Comparison of ENCODE assay signal across 8 mouse cellular contexts in genomic region chr19:15946663-15947062, GRCm38 (mm10). TPM values are rescaled to one million over a fixed set of nuclear protein-coding genes. Genes with fewer than 3 reads are reported as not detected.
DNase-seq lines count a peak whose midpoint lies in the region; ATAC-seq lines count a peak whose summit lies in the region.
"Had no signal": no experiment of that assay in that cellular context is flagged by ENCODE, and none has a peak within 500 bp of the region (broad histone marks: within the 10 kb centered on the region; RNA-seq: fewer than 3 reads in every experiment).

No protein-coding gene starts in this region.

- H3K27ac ChIP-seq in kidney, embryonic 14.5 days (ENCODE audit: low read depth, low read length) = peak overlapping the region; percentile 51; the same call in 1 of the 2 replicates
- H3K27ac ChIP-seq in stomach, embryonic 16.5 days (ENCODE audit: low read length) = peak overlapping the region; percentile 67

- no peak overlapping the region for H3K4me2 ChIP-seq in kidney, embryonic 14.5 days (replicated peaks; ENCODE audit: low read depth, low read length)
- no peak overlapping the region for H3K4me2 ChIP-seq in stomach, embryonic 16.5 days (ENCODE audit: low read depth, low read length)

- H3K27me3 ChIP-seq in kidney, embryonic 14.5 days (ENCODE audit: control insufficient read depth, insufficient read depth, low read length) = no peaks in the 10 kb centered on the region
- H3K27me3 ChIP-seq in stomach, embryonic 16.5 days (ENCODE audit: control insufficient read depth, insufficient read depth, low read length) = no peaks in the 10 kb centered on the region

- ATAC-seq in kidney, embryonic 14.5 days (ENCODE audit: low FRiP score, low TSS enrichment) = peak; percentile 83
- peak; percentile 88 for ATAC-seq in stomach, embryonic 16.5 days (ENCODE audit: insufficient read depth, low FRiP score)

- 61% methylated on average over 10 of the region's 10 CpGs for WGBS in kidney, embryonic 14.5 days
- 57% methylated on average over 10 of the region's 10 CpGs for WGBS in stomach, embryonic 16.5 days

- no peaks in the 10 kb centered on the region for H3K9me3 ChIP-seq in kidney, embryonic 14.5 days (ENCODE audit: control insufficient read depth, low read length)
- no peaks in the 10 kb centered on the region; the same call in 1 of the 2 replicates for H3K9me3 ChIP-seq in stomach, embryonic 16.5 days (replicated peaks; ENCODE audit: control insufficient read depth, low read length)

- no peak overlapping the region for H3K9ac ChIP-seq in kidney, embryonic 14.5 days (ENCODE audit: low read depth, low read length)
- H3K9ac ChIP-seq in stomach, embryonic 16.5 days (ENCODE audit: low read length) = no peak overlapping the region

- no peaks in the 10 kb centered on the region for H3K4me1 ChIP-seq in kidney, embryonic 14.5 days (ENCODE audit: control insufficient read depth, insufficient read depth, low read length)
- H3K4me1 ChIP-seq in stomach, embryonic 16.5 days (ENCODE audit: control insufficient read depth, insufficient read depth, low read length) = no peaks in the 10 kb centered on the region; the same call in none of the 2 replicates

- H3K36me3 ChIP-seq in kidney, embryonic 14.5 days (ENCODE audit: control insufficient read depth, insufficient read depth, low read length) = no peaks in the 10 kb centered on the region
- H3K36me3 ChIP-seq in stomach, embryonic 16.5 days (ENCODE audit: control insufficient read depth, insufficient read depth, low read length) = no peaks in the 10 kb centered on the region

- peak; percentile 21 for DNase-seq in testis, postnatal 14 days (ENCODE audit: low spot score)
- no peak for DNase-seq in testis, postnatal 10 days (ENCODE audit: low spot score)
- DNase-seq in adipocyte (ENCODE audit: low spot score) = peak; percentile 42
- DNase-seq in layer of hippocampus, adult 9-11 months = no peak
- no peak for DNase-seq in cerebellum, postnatal 14 days
- DNase-seq: heart, postnatal 4 days had no signal

- no peak overlapping the region for H3K4me3 ChIP-seq in kidney, embryonic 14.5 days (ENCODE audit: low read length)
- H3K4me3 ChIP-seq in stomach, embryonic 16.5 days (replicated peaks; ENCODE audit: low read length) = no peak overlapping the region

RNA-seq across cellular contexts. Expression of gene Psat1, which starts 0.5 kb away (rescaled TPM):
- polyA plus RNA-seq in kidney, embryonic 14.5 days (2014; fragmentation: Nextera tagmentation; extraction: Ambion mirVana) = 88.6 and 116 TPM in 2 replicates
- 103 and 106 TPM in 2 replicates for polyA plus RNA-seq in stomach, embryonic 16.5 days (2015; fragmentation: Nextera tagmentation; extraction: Ambion mirVana)

RNA-seq across cellular contexts. Expression of gene Cep78, which starts 38.1 kb away (rescaled TPM):
- 20.2 and 36.0 TPM in 2 replicates for polyA plus RNA-seq in kidney, embryonic 14.5 days (2014; fragmentation: Nextera tagmentation; extraction: Ambion mirVana)
- polyA plus RNA-seq in stomach, embryonic 16.5 days (2015; fragmentation: Nextera tagmentation; extraction: Ambion mirVana) = 17.4 and 18.2 TPM in 2 replicates

Comparison
In these comparisons a context has a peak if more than half of its experiments do, and no peak if none do; other contexts are left out.
1. DNase-seq: peak in testis, postnatal 14 days (single experiment) and adipocyte (single experiment); none in testis, postnatal 10 days (single experiment), layer of hippocampus, adult 9-11 months (single experiment) and cerebellum, postnatal 14 days (0 of 2).